Mouse (Mus musculus): ENCODE data around the gene Casc3.

- TF ChIP-seq POLR2A (IDR thresholded peaks at IDR 0.05; ENCODE audit: low read depth, low read length) (no peak), CTCF (IDR thresholded peaks at IDR 0.05; ENCODE audit: borderline replicate concordance, insufficient read depth, low read length) (no peak)
Observed at GRCm38 (mm10) chr11:98854116-98854515, 49.4 kb downstream of the Casc3 start.

All from embryonic fibroblast, embryonic 13.5 days (primary cell).